Mouse (Mus musculus): Measurements from ENCODE around the gene Ankrd6. TPM values are rescaled to one million over a fixed set of nuclear protein-coding genes. Genes with fewer than 3 reads are reported as not detected.
"Not testable (repeated sequence)": the region's sequence is repeated elsewhere in the genome, so short reads cannot be mapped to it uniquely, and the experiment has no call there.

Gene Ankrd6
- total RNA-seq (2015; ENCODE audit: low replicate concordance) (0.84 and 3.2 TPM in 2 replicates), total RNA-seq (2017; ENCODE audit: low replicate concordance) (0.91 and 1.4 TPM in 2 replicates)

DNA sequence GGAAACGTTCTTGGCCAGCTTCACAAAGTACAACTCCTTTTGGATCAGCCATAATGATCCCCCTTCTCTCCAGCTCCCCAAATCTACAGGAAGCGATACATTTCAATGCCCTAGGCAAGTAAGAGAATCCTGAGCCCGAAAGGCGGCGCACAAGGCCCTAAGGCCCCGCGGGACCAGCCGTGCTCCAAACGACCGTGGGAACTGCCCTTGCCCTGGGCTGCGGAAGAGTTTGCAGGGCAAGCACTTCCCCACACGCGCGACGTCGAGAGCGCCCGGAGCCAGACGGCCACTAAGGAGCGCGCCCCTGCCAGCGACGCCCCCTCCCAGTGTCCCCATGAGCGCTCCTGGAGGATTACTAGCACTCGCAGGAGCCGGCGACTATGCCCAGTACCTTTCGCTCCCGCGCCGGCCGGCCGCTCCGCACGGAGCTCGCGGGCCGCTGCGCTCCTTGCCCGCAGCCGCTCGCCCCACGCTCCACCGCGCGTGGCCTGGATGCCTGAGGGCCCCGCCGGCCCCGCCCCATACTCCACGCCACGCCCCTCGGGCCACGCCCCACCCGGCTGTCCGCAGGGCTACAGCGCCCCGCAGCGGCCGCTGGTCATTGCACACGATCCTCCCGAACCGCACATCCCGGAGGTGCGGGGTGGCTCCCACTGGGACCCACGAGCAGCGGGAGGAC, at the start of gene Ankrd6:
Ankrd6 (minus strand) TSS at position 486 of the 679 bp plus-strand sequence.
- ATAC-seq (replicated peaks; ENCODE audit: low FRiP score, poor library complexity, severe bottlenecking), result peak; percentile 91

DNA sequence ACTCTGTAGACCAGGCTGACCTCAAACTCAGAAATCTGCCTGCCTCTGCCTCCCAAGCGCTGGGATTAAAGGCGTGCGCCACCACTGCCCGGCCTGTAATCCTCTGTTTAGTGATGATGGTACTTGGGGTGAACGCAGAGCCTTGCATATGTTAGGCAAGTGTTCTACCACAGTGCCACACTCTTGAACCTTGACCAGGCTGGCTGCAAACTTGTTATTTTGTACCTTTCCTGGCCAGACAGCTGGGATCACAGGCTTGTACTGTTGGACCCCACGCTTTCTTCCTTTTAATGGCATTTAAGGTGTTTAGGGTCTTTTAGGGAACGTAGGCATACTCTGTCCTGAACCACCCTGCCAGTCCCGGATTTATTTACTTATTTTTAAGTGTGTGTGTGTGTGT, 48.4 kb upstream of the Ankrd6 start:
- no peak for ATAC-seq (replicated peaks; ENCODE audit: low FRiP score, poor library complexity, severe bottlenecking)

DNA sequence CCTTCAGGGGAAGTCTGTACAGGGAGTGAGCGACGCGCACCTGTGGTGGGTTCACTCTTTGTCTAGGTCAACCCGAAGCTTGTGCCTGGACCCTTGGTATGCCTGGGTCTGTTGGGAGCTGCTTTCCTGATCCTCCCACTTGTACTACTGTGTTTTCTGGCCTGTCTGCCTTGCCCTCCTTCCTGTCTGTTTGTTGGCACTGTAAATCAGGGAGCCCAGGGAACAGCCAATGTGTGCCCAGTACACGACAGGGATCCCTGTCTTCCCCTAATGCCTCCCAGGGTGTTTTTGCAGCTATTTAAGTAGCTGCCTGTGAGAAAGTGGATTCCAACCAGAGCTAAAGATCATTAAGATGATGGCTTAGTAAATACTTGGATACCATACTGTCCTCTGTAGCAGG, 46.9 kb upstream of the Ankrd6 start:
- ATAC-seq (replicated peaks; ENCODE audit: low FRiP score, poor library complexity, severe bottlenecking), result no peak

DNA sequence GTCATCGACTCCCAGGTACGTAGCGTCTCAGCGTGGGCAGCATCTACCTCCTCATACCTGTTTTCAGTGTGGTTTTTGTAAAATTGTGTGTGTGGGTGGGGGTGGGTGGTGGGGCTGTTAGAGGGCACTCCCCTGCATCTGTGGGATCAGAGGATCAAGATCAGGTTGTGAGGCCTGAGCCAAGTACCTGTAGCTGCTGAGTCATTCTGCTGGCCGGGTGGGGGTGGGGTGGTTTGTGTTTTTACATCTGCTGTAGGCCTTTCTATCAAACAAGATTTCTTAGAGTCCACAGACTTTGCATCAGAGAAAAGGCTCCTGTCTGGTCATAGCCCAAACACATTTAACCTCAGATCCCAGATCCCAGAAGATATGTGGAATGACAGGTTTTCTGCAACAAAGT, 45.4 kb upstream of the Ankrd6 start:
- no peak for ATAC-seq (replicated peaks; ENCODE audit: low FRiP score, poor library complexity, severe bottlenecking)

DNA sequence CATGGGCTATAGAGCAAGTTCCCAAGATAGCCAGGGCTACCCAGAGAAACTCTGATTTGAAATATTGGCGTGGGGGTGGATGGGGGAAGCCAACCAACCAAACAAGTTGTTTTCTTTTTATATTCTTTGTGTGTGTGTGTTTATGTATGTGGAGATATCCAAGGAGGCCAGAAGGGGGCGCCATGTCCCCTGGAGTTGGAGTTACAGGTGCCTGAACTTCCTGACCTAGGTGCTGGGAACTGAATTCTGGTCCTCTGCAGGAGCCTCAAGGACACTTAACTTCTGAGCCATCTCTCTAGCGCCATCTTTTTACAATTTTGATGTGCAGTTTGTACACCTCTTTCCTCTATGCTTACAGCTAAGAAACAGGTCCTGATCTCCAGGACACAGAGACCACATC, 43.5 kb upstream of the Ankrd6 start:
- ATAC-seq (replicated peaks; ENCODE audit: low FRiP score, poor library complexity, severe bottlenecking), result no peak

DNA sequence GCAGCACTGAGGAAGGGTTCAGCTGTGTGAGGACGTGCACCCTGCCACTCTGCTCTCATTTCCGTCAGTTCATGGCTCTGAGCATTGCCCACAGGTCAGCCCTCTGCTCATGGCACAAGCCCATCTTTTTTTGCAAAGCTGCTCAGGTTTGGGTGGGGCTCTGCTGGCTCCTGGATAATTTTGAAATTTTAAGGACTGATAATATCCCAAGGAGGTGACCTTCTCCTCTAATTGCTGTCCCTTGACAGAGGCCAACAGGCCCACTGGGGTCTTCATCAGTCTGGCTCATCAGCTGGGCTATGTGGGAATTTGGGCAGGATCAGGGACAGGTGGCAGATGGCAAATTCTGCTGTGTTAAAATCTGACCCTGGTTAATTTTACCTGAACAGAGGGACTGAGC, 38.7 kb upstream of the Ankrd6 start:
- ATAC-seq (replicated peaks; ENCODE audit: low FRiP score, poor library complexity, severe bottlenecking), result no peak

DNA sequence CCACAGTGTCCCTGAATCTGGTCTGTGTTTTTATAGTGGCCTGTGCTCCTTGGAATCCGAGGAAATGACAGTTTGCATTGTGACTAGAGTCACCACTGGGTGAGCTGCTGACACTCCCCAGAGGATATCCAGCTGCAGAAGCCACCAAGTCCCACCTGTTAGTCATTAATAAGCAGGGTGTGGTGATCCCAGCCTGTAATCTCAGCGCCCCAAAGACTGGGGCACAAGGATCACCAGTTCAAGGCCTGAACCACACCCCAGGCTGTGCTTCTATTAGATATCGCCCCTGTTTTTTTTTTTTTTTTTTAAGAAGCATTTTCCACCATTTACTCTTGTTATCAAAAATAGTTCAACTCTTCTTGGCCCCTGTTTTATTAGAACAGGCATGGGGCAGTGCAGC, 36.4 kb upstream of the Ankrd6 start:
- ATAC-seq (replicated peaks; ENCODE audit: low FRiP score, poor library complexity, severe bottlenecking), result peak; percentile 96

DNA sequence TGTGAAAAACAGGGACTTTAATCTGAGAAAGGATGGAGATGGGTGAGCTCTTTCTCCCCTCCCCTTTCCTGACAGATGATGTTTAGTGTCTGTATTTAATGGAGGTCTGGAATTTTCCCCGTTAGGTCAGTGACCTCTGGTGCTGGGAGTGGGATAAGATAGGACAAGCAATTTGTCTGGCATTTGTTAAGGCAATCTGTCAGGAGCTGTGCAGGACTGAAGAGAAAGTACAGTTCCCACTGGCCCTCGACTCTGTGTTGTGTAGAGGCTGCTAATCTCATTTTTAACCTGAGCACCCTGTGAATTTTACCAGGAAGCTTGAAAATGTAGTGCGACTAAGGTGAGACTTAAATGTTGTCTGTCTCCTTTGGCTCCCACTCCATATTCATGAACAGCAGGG, 35.0 kb upstream of the Ankrd6 start:
- no peak for ATAC-seq (replicated peaks; ENCODE audit: low FRiP score, poor library complexity, severe bottlenecking)

DNA sequence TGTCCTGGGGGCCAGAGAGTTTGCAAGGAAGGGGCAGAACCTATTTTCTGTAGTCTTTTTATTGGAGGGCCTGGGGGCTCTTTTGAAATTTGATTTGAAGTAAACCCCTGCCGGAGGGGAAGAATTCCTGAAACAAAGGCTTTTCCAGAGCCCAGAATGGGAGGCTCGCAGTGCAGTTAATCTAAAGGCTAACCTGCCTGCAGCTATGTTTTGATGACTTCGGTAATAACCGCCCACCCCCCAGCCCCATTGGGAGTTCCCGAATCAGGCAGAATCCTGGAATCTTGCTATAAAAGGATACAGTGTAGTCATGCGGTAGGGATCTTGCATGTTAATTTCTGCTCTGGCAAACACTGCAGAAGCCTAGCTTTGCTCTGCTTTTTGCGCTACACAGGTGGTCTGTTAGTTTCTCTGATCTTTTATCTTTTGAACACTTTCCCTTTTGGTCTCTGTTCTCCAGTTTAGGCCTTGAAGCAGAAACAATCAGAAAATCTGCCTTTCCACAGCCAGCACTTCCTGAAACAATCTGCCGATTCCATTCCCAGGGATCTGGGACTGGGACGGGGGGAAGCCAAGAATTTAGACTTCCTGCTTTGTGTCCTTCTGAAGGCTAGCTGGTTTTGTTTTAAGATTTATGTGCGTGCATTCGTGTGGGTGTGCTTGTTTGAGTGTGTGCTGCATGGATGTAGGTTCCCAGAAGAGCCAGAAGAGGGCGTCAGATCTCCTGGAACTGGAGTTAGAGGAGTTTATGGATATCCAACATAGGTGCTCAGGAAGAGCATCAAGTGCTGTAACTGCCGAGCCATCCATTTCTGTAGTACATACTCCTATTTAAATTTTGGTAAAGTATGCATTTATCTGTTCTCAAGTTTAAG, 34.4 kb upstream of the Ankrd6 start:
- no peak for ATAC-seq (replicated peaks; ENCODE audit: low FRiP score, poor library complexity, severe bottlenecking)

DNA sequence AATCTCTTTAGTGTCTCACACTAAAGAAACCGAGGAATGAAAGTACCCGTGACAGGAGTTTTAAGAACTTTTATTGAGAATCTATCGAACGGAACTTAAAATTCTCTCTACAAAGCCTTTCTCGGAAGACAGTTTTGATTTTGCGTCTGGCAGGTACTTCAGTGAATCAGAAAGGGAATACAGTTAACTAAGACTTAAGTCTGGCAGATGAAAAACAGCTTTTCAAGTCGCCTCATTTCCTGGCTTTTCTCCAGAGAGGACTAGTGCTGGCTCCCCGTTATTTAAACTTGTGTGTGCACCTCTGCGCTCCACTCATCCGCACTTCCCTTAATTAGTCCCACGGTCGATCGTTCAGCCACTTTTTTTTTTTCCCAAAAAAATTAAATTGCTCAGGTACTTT, 33.6 kb upstream of the Ankrd6 start:
- ATAC-seq (replicated peaks; ENCODE audit: low FRiP score, poor library complexity, severe bottlenecking), result no peak

DNA sequence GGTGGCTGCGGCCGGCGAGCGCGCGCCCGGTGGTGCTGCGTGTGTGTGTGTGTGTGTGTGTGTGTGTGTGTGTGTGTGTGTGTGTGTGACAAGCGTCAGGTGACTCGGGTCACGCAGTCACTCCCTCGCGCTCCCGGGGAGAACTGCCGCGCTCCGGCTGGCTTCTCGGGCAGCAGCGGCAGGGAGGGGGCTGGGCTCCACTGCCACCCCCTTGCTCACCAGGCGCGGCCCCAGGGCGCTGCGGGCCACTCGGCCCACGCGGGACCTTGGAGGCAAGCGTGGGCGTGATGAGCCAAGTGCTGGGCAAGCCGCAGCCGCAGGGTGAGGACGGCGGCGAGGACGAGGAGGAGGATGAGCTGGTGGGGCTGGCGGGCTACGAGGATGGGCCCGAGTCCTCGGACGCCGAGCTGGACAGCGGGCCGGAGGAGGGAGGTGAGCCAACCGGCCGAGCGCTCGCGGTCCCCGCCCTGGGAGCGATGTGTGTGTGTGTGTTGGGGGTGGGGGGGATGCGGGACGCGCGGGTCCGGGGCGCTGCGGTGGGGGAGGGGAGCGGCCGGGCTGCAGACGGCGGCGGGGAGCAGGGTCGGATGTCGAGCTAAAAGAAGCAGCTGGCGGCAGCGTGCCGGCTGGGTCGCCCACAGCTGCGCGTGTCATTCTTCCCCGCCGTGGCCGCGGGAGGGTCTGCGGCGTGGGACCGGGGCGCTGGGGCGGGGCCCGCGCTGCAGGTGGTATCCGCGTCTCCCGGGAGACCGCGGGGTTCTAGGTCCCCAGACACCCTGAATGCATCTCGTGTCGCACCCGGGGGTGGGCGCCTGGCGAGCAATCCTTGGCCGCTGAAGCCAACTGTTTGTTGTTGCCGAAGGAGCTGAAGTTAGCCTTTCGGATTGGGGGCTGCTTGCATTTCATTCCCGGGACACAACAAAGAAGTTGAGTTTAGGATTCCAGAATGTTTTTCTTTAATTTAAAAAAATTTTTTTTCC, 32.8 kb upstream of the Ankrd6 start:
- ATAC-seq (replicated peaks; ENCODE audit: low FRiP score, poor library complexity, severe bottlenecking), result no peak

DNA sequence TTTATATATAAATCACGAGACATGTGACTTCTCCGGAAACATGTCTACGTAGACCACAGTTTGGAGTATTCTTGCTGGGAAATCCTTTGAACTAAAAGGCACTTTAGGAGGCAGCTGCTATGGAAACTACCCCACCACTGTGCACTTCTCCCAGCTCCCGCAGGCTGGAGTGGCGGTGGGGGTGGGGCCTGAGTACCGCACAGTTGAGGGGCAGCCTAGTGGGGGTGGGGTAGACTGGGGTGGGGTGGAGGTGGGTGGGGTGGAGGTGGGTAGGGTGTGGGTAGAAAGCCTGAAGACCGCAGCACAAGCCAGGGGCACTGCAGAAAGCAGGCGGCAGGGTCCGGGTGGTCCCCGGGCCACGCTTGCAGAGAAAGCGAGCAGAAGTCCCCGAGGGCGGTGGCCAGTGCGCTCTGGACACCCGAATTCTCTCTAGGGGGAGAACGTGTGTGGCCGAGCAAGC, 32.1 kb upstream of the Ankrd6 start, which contains the start of gene Rragd:
Rragd (plus strand) TSS at position 322 of the 460 bp plus-strand sequence.
- no peak for ATAC-seq (replicated peaks; ENCODE audit: low FRiP score, poor library complexity, severe bottlenecking)

DNA sequence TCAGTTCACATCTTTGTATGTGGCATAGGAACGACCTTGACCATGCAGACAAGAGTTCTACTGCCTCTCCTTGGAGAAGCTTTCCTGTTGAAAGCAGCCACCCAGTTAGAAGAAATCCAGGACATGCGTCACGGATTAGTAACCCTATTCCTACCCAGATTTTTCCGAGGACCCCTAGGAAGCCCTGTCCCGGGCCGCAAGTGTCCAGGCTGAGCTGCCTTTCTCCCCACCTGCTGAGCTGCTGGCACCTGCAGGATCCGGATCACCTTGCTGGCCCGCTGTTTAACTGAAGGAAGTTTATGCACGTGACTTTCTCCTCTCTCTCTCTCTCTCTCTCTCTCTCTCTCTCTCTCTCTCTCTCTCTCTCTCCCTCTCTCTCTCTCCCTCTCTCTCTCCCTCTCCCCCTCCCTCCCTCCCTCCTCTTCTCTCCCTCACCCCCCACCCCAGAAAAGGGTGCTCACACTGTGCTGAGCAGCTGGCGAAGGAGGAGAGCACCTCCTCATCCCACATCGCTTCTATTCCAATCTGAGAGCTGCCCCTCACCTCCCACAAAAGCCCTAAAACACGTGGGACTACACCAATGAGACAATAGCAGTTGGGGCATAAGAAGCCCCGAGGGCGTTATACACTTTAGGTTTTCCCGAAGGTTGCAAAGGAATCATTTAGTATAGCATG, 31.5 kb upstream of the Ankrd6 start:
- ATAC-seq (replicated peaks; ENCODE audit: low FRiP score, poor library complexity, severe bottlenecking), result no peak

DNA sequence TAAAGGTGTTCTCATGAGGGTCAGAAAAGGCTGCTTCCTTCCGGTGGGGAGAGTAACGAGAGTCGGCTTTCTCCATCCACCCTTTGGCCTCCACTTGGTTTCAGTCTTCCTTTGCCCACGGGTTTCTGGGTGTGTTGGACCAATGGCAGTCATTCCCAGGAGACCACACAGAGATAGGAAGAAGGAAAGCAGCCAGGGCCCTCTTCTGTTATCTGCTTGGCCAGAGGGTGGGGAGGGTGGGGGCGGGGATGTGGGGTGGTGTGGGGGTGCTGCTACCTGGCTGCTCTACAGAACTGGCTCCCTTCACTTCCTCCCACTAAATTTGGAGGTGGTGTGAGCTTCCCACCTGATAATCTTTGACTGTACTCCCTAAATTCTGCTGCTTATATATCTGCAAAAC, 31.0 kb upstream of the Ankrd6 start:
- ATAC-seq (replicated peaks; ENCODE audit: low FRiP score, poor library complexity, severe bottlenecking), result no peak

DNA sequence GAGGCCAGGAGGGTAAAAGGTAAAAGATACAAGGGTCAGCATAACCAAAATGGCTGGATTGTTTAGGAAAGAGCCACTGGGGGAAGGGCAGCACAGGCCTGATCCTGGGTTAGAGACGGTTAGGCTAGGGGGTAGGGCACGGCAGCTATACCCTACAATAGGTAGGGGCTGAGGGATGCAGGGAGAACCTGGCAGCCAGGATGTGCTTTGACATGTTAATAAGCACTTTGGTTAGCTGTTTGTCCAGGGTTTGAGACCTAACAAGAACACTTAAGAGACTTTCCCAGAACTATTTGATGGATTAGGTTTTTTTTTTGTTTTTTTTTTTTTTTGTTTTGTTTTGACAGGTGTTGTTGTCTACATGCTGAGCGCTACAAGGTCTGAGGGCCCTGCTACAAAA, 29.4 kb upstream of the Ankrd6 start:
- no peak for ATAC-seq (replicated peaks; ENCODE audit: low FRiP score, poor library complexity, severe bottlenecking)

DNA sequence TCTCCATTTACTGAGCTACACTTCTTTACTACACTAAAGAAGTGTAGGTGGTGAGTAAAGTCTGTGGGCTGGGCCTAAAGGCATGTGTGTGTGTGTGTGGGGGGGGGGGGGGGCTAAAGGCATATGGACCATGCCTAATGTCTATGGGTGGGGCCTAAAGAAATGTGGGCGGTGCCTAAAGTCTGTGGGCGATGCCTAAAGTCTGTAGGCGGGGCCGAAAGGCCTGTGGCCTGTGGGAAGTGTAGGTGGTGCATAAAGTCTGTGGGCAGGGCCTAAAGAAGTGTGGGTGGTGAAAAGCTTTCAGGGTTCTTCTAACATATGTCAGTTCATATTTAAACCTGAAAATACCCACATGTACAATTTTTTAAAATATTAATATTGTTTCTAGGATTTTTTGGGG, 26.7 kb upstream of the Ankrd6 start:
- no peak for ATAC-seq (replicated peaks; ENCODE audit: low FRiP score, poor library complexity, severe bottlenecking)

DNA sequence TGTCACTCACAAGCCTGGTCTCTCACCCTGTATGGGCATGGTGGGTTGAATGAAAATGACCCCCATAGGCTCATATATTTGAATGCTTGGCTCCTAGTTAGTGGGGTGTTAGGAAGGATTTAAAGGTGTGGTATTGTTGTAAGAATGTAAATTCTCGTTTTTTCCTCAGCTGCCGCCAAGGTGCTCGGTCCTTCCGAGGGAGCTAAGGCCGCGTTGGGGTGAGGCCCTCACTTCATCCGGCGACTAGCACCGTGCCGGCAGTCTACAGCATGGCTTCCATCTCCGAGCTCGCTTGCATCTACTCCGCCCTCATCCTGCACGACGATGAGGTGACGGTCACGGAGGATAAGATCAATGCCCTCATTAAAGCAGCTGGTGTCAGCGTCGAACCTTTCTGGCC, 14.0 kb upstream of the Ankrd6 start:
- not testable (repeated sequence) for ATAC-seq (replicated peaks; ENCODE audit: low FRiP score, poor library complexity, severe bottlenecking)

DNA sequence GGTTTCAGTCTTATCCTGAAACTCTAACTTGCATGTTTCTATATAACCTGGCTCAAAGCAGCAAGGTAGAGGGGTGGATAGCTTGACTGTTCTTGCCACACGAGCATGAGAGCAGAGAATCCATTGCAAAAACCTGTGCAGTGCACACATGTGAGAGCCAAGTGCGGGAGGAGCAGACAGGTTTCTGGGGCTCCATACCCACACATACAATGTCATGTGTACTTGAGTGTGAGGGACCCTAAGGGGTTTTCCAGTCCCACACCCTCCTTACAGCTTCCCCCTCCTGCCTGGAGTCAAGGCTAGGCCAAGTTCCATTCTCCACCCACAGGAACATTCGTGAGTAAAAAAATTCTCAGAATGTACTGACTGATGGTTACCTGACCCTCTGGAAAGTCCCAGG, 10.8 kb upstream of the Ankrd6 start:
- no peak for ATAC-seq (replicated peaks; ENCODE audit: low FRiP score, poor library complexity, severe bottlenecking)

DNA sequence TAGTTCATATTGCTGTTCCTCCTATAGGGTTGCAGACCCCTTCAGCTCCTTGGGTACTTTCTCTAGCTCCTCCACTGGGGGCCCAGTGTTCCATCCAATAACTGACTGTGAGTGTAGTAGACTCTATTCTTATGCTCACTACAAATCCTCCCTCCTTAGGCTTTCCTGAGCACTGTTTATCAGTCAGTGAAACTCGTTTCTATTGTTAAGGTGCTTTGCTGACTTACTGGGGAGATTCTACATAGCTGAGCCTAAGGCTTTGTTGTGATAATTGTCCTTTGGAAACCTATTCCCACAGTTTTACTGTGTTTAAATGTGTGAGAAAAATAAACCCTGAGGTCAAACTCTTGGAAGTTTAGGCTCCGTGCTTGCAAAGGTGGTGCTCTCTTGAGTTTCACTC, 5.8 kb upstream of the Ankrd6 start:
- ATAC-seq (replicated peaks; ENCODE audit: low FRiP score, poor library complexity, severe bottlenecking), result no peak
